Mouse (Mus musculus): ENCODE measurements around the gene Calcoco2. TPM values are rescaled to one million over a fixed set of nuclear protein-coding genes. Genes with fewer than 3 reads are reported as not detected.

Gene Calcoco2
- total RNA-seq, 2 experiments from 2014 or later: not detected

GRCm38 (mm10) chr11:96050854-96051253, 60.9 kb downstream of the Calcoco2 start:
- no peak for DNase-seq (ENCODE audit: extremely low spot score in 1 of 2, low spot score in 2 of 2)
- H3K4me3 ChIP-seq: no peak overlapping the region
- intact Hi-C loops (cut with DNase I): no loop called here
- no peak for TF ChIP-seq CTCF (IDR thresholded peaks at IDR 0.05)
- H3K27ac ChIP-seq: no peak overlapping the region

DNA sequence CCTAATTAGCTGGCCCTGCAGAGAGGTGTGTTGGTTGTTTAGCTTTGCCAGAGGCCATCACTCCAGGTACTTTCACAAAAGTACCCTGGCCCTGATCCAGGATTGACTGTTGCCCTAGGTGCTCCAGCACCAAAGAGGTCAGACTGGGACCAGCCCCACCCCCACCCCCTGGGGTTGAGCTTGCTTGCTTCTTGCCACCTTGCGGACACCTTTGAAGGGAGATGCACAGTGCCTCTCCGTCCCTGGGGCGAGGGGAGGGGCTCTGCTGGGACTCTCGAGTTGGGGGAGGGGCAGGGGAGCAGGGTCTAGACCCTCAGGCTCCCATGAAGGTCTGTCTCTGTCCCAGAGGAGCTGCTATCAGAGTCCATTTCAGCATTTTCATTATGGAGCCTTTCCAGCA, 61.8 kb downstream of the Calcoco2 start:
- TF ChIP-seq CTCF (IDR thresholded peaks at IDR 0.05): no peak
- no peak overlapping the region for H3K4me3 ChIP-seq

More for the DNA sequence above, 61.8 kb downstream of the Calcoco2 start:
- no peak for DNase-seq (ENCODE audit: extremely low spot score in 1 of 2, low spot score in 2 of 2)
- intact Hi-C loops (cut with DNase I): no loop called here
- H3K27ac ChIP-seq: no peak overlapping the region

Other genes with a start within 250 kb of the Calcoco2 start
- not detected for gene B4galnt2, start 197.1 kb downstream of the Calcoco2 start, total RNA-seq (2021)
- gene Igf2bp1, start 106.0 kb downstream of the Calcoco2 start, total RNA-seq (2021): under 1 TPM; 0.23 to 0.45 TPM
- not detected for gene Gip, start 87.4 kb downstream of the Calcoco2 start, total RNA-seq (2021)
- gene Snf8, start 77.1 kb downstream of the Calcoco2 start, total RNA-seq (2021): 100 to 1,000 TPM; 102 to 103 TPM
- 10 to 100 TPM; 53.5 to 57.9 TPM for gene Ube2z, start 46.6 kb downstream of the Calcoco2 start, total RNA-seq (2021)
- gene Atp5g1, start 36.3 kb downstream of the Calcoco2 start, total RNA-seq (2021): 100 to 1,000 TPM; 328 to 333 TPM
- gene Ttll6, start 21.8 kb upstream of the Calcoco2 start, total RNA-seq (2021): not detected
- gene Hoxb13, start 82.4 kb upstream of the Calcoco2 start, total RNA-seq (2021): not detected
- gene Hoxb9, start 159.5 kb upstream of the Calcoco2 start, total RNA-seq (2021): not detected
- not detected for gene Hoxb8, start 169.9 kb upstream of the Calcoco2 start, total RNA-seq (2021)
- not detected for gene Hoxb7, start 174.7 kb upstream of the Calcoco2 start, total RNA-seq (2021)
- not detected for gene Hoxb6, start 180.5 kb upstream of the Calcoco2 start, total RNA-seq (2021)
- not detected for gene Hoxb5, start 191.4 kb upstream of the Calcoco2 start, total RNA-seq (2021)
- not detected for gene Hoxb4, start 206.3 kb upstream of the Calcoco2 start, total RNA-seq (2021)
- not detected for gene Hoxb3, start 211.4 kb upstream of the Calcoco2 start, total RNA-seq (2021)
- not detected for gene Hoxb2, start 238.6 kb upstream of the Calcoco2 start, total RNA-seq (2021)

Measured in left cerebral cortex, adult 2 months (tissue).